ENCODE assay signal across 17 mouse cellular contexts in genomic region chr12:40908809-40909795, GRCm38 (mm10).
DNase-seq lines count a peak whose midpoint lies in the region; ATAC-seq lines count a peak whose summit lies in the region.
"Had no signal": no experiment of that assay in that cellular context is flagged by ENCODE, and none has a peak within 500 bp of the region (broad histone marks: within the 10 kb centered on the region; RNA-seq: fewer than 3 reads in every experiment).

No protein-coding gene starts in this region.

- ATAC-seq in intestine, embryonic 16.5 days: peak; percentile 76

- H3K27me3 ChIP-seq in intestine, embryonic 16.5 days (replicated peaks; ENCODE audit: control insufficient read depth, insufficient read depth, low read length): no peaks in the 10 kb centered on the region
- H3K27me3 ChIP-seq: megakaryocyte, embryonic 14.5 days had no signal

- H3K4me1 ChIP-seq in intestine, embryonic 16.5 days (ENCODE audit: control insufficient read depth, insufficient read depth, low read length): 0 out of 2 replicates have a peak, but pooled peaks cover 3% of the 10 kb centered on the region
- H3K4me1 ChIP-seq: megakaryocyte, embryonic 14.5 days had no signal

- H3K9me3 ChIP-seq in intestine, embryonic 16.5 days (ENCODE audit: control insufficient read depth, low read length): no peaks in the 10 kb centered on the region
- H3K9me3 ChIP-seq: liver, embryonic 15.5 days had no signal

- H3K36me3 ChIP-seq in intestine, embryonic 16.5 days (ENCODE audit: control insufficient read depth, insufficient read depth, low read length): no peaks in the 10 kb centered on the region
- H3K36me3 ChIP-seq: liver, embryonic 15.5 days had no signal

- DNase-seq in adrenal gland, adult 2 months: peak; percentile 48
- no peak for DNase-seq in adrenal gland, postnatal 25 days
- peak; percentile 11 for DNase-seq in ovary, adult 18-20 months (ENCODE audit: low spot score)
- no peak for DNase-seq in ovary, postnatal 36 days (ENCODE audit: low spot score)
- no peak for DNase-seq in left cerebral cortex, postnatal 25 days (ENCODE audit: low spot score in 2 of 2)
- no peak for DNase-seq in right cerebral cortex, adult 18-20 months
- no peak for DNase-seq in ovary, postnatal 14 days (ENCODE audit: low spot score)
- DNase-seq: B cell, adult 2 months; cerebellum, adult 8-10 months; kidney, adult 11 months; kidney, postnatal 4 days; right cerebral cortex, postnatal 4 days; thymus, postnatal 4 days had no signal

- H3K4me3 ChIP-seq in intestine, embryonic 16.5 days (ENCODE audit: low read length): no peak overlapping the region
- H3K4me3 ChIP-seq: left cerebral cortex, adult 2 months; liver, embryonic 15.5 days; megakaryocyte, embryonic 14.5 days had no signal

- H3K9ac ChIP-seq in intestine, embryonic 16.5 days (ENCODE audit: low read depth, low read length): no peak overlapping the region
- H3K9ac ChIP-seq: liver, embryonic 15.5 days had no signal

- H3K27ac ChIP-seq in intestine, embryonic 16.5 days (ENCODE audit: low read length): no peak overlapping the region
- H3K27ac ChIP-seq: left cerebral cortex, adult 2 months; liver, embryonic 15.5 days had no signal

- no peak overlapping the region for H3K4me2 ChIP-seq in intestine, embryonic 16.5 days (ENCODE audit: low read depth, low read length)
- H3K4me2 ChIP-seq: liver, embryonic 15.5 days had no signal

- intact Hi-C loops in left cerebral cortex, postnatal 25 days (cut with DNase I): no loop called here

- 42% methylated on average over 9 of the region's 9 CpGs for WGBS in intestine, embryonic 16.5 days

Comparison
In these comparisons a context has a peak if more than half of its experiments do, and no peak if none do; other contexts are left out.
1. DNase-seq: peak in adrenal gland, adult 2 months (single experiment) and ovary, adult 18-20 months (single experiment); none in adrenal gland, postnatal 25 days (single experiment), ovary, postnatal 36 days (single experiment), left cerebral cortex, postnatal 25 days (0 of 2), right cerebral cortex, adult 18-20 months (single experiment) and ovary, postnatal 14 days (single experiment).